Mouse (Mus musculus): ENCODE measurements around the gene Hsd17b3. TPM values are rescaled to one million over a fixed set of nuclear protein-coding genes. Genes with fewer than 3 reads are reported as not detected.

Hsd17b3 gene
- polyA plus RNA-seq (2015; fragmentation: Nextera tagmentation; extraction: Ambion mirVana) = not detected in 2 replicates

DNA sequence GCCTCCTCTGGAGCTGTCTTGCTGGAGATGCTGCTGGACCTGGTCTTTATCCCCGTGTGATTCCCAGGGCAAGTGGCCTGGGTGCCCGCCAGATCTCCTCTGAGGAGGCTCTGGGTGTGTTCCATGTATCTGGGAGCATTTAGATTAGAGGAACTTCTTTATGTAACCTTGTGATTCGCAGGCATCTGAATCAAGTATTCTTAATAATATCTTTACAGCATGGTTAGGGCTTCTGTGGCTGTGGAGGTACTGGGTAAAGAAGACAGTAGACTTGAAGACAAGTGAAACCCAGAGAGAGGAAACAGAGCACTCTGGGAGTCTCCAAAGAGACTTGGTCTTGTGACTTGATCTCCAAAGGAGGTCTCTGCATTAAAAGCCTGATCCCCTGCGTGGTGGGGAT lies at the start of gene Hsd17b3:
TSS of gene Hsd17b3 (minus strand) at position 101 of the 400 bp plus-strand sequence.
- Histone ChIP-seq H3K27ac (replicated peaks) (no peak within 1 kb of the TSS), H3K36me3 (no peaks in the 10 kb centered on the region)
- WGBS = 70% methylated on average over 4 of the region's 4 CpGs

DNA sequence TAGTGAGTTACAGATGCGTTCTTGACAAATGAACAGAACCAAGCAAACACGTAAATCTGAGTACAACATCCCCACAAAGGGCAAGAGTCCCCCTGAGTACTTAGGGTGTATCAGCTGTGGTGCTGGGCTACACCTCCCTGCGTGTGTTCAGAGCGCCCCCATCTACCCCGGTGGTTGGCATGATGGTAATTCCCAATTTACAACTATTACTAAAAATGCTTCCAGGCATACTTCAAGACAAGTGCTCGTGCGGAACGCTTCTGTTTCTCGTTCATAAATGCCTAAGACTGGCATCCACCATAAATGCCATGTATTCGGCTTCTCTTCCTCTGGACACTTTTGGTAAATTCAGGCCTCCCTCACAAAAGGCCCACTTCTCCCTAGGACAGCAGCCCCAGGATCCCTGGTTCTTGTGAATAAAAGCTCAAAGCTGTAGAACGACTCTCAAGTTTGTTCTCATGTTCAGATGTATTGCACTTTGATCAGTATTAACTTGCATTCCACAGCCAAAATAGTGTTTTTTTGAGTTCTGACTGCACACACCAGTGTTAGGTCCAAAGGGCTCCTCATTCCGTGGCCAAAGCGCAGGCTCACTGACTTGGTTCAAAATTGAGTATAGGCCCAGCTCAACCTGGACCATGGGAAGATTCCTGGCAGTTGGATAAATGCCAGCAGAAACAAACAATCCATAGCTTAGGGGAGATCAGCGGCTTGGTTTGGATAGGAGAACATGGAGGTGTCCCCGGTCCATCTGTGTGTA lies 40.8 kb upstream of the Hsd17b3 start:
- H3K27ac ChIP-seq (replicated peaks) = peak overlapping the region; percentile 56
- H3K36me3 ChIP-seq = peaks cover 21% of the 10 kb centered on the region
- H3K4me3 ChIP-seq = peak overlapping the region; percentile 77
- H3K4me1 ChIP-seq = peaks cover 6% of the 10 kb centered on the region; the same call in 1 of the 2 replicates
- ATAC-seq (ENCODE audit: extremely low read depth, insufficient number of reproducible peaks, low FRiP score, low TSS enrichment) = peak; percentile 73; the same call in 1 of the 2 replicates
- WGBS = 41% methylated on average over 15 of the region's 15 CpGs
- H3K4me2 ChIP-seq = peak overlapping the region; percentile 81
- no peaks in the 10 kb centered on the region for H3K9me3 ChIP-seq
- H3K27me3 ChIP-seq (replicated peaks) = no peaks in the 10 kb centered on the region
- H3K9ac ChIP-seq = peak overlapping the region; percentile 90

More for the DNA sequence above, at the start of gene Hsd17b3:
- no peak for ATAC-seq (ENCODE audit: extremely low read depth, insufficient number of reproducible peaks, low FRiP score, low TSS enrichment)
- Histone ChIP-seq H3K4me1 (peaks cover 7% of the 10 kb centered on the region), H3K27me3 (replicated peaks) (no peaks in the 10 kb centered on the region), H3K4me3 (no peak within 1 kb of the TSS), H3K9ac (no peak within 1 kb of the TSS), H3K9me3 (no peaks in the 10 kb centered on the region), H3K4me2 (no peak within 1 kb of the TSS)

GRCm38 (mm10) chr13:64128858-64129615 lies 40.0 kb upstream of the Hsd17b3 start, which contains the start of gene Slc35d2:
Gene Slc35d2 (minus strand): TSS chr13:64129368.
- H3K9me3 ChIP-seq = no peaks in the 10 kb centered on the region
- peak within 1 kb of the TSS; percentile 90 for H3K9ac ChIP-seq
- WGBS = 7% methylated on average over 44 of the region's 44 CpGs
- H3K36me3 ChIP-seq = peaks cover 13% of the 10 kb centered on the region
- H3K4me1 ChIP-seq = peaks cover 6% of the 10 kb centered on the region; the same call in 1 of the 2 replicates
- peak within 1 kb of the TSS; percentile 56 for H3K27ac ChIP-seq (replicated peaks)
- H3K4me3 ChIP-seq = peak within 1 kb of the TSS; percentile 77
- H3K27me3 ChIP-seq (replicated peaks) = no peaks in the 10 kb centered on the region
- peak; percentile 72 for ATAC-seq (ENCODE audit: extremely low read depth, insufficient number of reproducible peaks, low FRiP score, low TSS enrichment)
- peak within 1 kb of the TSS; percentile 81 for H3K4me2 ChIP-seq

DNA sequence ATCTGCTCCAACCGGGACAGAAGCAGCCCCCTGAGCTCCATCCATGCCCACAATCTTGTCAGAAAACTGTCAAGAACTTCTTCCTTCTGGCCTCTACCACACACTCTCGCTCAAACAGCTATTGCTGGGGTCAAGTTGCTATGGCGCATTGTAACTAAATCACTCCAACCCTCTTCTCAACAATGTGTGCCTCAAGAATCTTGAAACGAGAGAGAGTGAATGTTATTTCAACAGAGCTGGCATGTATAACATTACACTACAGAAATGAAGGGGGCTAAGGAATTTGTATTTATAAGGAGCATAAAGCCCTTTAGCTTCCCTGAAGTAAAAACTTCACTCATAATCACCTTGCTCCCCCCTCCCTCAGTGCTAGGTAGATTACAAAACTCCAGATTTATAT lies 37.3 kb upstream of the Hsd17b3 start:
- 65% methylated on average over 4 of the region's 4 CpGs for WGBS

GRCm38 (mm10) chr13:64124886-64125285 lies 35.9 kb upstream of the Hsd17b3 start:
- Histone ChIP-seq H3K27me3 (replicated peaks) (no peaks in the 10 kb centered on the region), H3K27ac (replicated peaks) (no peak overlapping the region), H3K4me2 (no peak overlapping the region), H3K36me3 (no peaks in the 10 kb centered on the region), H3K4me3 (no peak overlapping the region), H3K9me3 (0 out of 2 replicates have a peak, but pooled peaks cover 6% of the 10 kb centered on the region), H3K4me1 (peaks cover 6% of the 10 kb centered on the region; the same call in 1 of the 2 replicates), H3K9ac (no peak overlapping the region)
- no peak for ATAC-seq (ENCODE audit: extremely low read depth, insufficient number of reproducible peaks, low FRiP score, low TSS enrichment)
- WGBS = 92% methylated on average over 6 of the region's 6 CpGs

More for the DNA sequence above, 37.3 kb upstream of the Hsd17b3 start:
- H3K9me3 ChIP-seq = 0 out of 2 replicates have a peak, but pooled peaks cover 6% of the 10 kb centered on the region
- H3K36me3 ChIP-seq = no peaks in the 10 kb centered on the region; the same call in 1 of the 2 replicates
- peaks cover 6% of the 10 kb centered on the region; the same call in 1 of the 2 replicates for H3K4me1 ChIP-seq
- no peak overlapping the region for H3K9ac ChIP-seq
- H3K4me3 ChIP-seq = no peak overlapping the region
- H3K27ac ChIP-seq (replicated peaks) = no peak overlapping the region
- ATAC-seq (ENCODE audit: extremely low read depth, insufficient number of reproducible peaks, low FRiP score, low TSS enrichment) = no peak
- no peak overlapping the region for H3K4me2 ChIP-seq
- H3K27me3 ChIP-seq (replicated peaks) = no peaks in the 10 kb centered on the region

DNA sequence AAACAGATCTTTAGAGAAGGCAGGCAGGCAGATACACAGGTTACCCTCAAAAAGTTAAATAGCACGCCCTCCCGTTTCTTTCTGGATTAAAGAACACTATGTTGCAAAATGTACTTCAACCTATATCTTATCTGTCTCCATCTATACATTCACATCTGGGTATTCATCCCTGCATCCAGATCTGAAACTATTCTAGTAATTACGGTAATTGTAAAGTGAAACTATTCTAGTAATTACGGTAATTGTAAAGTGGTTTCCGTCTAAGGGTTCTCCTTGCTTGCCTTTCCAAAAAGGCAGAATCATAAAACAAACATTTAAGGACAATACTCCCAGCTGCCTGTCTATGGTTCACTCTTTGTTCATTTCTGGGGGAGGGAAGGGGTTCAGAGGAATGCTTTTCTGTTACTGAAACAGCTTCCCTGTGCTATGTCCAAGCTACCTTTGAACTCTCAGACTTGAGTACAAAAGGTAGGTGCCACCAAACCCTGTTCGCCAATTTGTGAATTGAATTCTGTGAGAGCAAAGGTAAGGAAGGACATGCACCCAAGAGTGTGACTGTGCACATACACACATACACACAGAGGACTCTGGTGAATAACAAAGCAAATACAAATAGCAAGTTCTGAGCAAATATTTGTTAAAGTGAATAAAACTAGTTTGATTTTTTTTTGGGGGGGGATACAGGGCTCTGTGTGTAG lies 34.6 kb upstream of the Hsd17b3 start:
- Histone ChIP-seq H3K4me1 (peaks cover 2% of the 10 kb centered on the region; the same call in 1 of the 2 replicates), H3K4me3 (no peak overlapping the region), H3K9me3 (0 out of 2 replicates have a peak, but pooled peaks cover 6% of the 10 kb centered on the region), H3K4me2 (no peak overlapping the region), H3K36me3 (0 out of 2 replicates have a peak, but pooled peaks cover under 1% of the 10 kb centered on the region), H3K27me3 (replicated peaks) (no peaks in the 10 kb centered on the region), H3K9ac (no peak overlapping the region), H3K27ac (replicated peaks) (no peak overlapping the region)
- 33% methylated on average over 6 of the region's 6 CpGs for WGBS
- ATAC-seq (ENCODE audit: extremely low read depth, insufficient number of reproducible peaks, low FRiP score, low TSS enrichment) = no peak

- Histone ChIP-seq H3K36me3 (peaks cover 12% of the 10 kb centered on the region; the same call in 1 of the 2 replicates), H3K27ac (replicated peaks) (no peak overlapping the region), H3K27me3 (replicated peaks) (no peaks in the 10 kb centered on the region), H3K4me2 (no peak overlapping the region), H3K9me3 (0 out of 2 replicates have a peak, but pooled peaks cover 6% of the 10 kb centered on the region), H3K9ac (no peak overlapping the region), H3K4me3 (no peak overlapping the region), H3K4me1 (no peaks in the 10 kb centered on the region)
- ATAC-seq (ENCODE audit: extremely low read depth, insufficient number of reproducible peaks, low FRiP score, low TSS enrichment) = no peak
- 73% methylated on average over 4 of the region's 4 CpGs for WGBS
Measured at GRCm38 (mm10) chr13:64120760-64121159, 31.7 kb upstream of the Hsd17b3 start.

- no peaks in the 10 kb centered on the region for H3K27me3 ChIP-seq (replicated peaks)
- H3K4me2 ChIP-seq = no peak overlapping the region
- H3K4me1 ChIP-seq = no peaks in the 10 kb centered on the region
- WGBS = 57% methylated on average over 2 of the region's 2 CpGs
- H3K27ac ChIP-seq (replicated peaks) = no peak overlapping the region
- H3K9ac ChIP-seq = no peak overlapping the region
- no peak overlapping the region for H3K4me3 ChIP-seq
- H3K9me3 ChIP-seq = no peaks in the 10 kb centered on the region
- H3K36me3 ChIP-seq = peaks cover 17% of the 10 kb centered on the region; the same call in 1 of the 2 replicates
- ATAC-seq (ENCODE audit: extremely low read depth, insufficient number of reproducible peaks, low FRiP score, low TSS enrichment) = no peak
Measured at GRCm38 (mm10) chr13:64117442-64117841, 28.4 kb upstream of the Hsd17b3 start.

- no peak overlapping the region for H3K9ac ChIP-seq
- no peaks in the 10 kb centered on the region for H3K27me3 ChIP-seq (replicated peaks)
- H3K4me3 ChIP-seq = no peak overlapping the region
- H3K4me1 ChIP-seq = peaks cover 13% of the 10 kb centered on the region
- no peaks in the 10 kb centered on the region for H3K9me3 ChIP-seq
- H3K27ac ChIP-seq (replicated peaks) = no peak overlapping the region
- WGBS = 87% methylated on average over 1 of the region's 1 CpGs
- no peak for ATAC-seq (ENCODE audit: extremely low read depth, insufficient number of reproducible peaks, low FRiP score, low TSS enrichment)
- no peak overlapping the region for H3K4me2 ChIP-seq
- peaks cover 5% of the 10 kb centered on the region; the same call in 1 of the 2 replicates for H3K36me3 ChIP-seq
Measured at GRCm38 (mm10) chr13:64110421-64110820, 21.4 kb upstream of the Hsd17b3 start.

DNA sequence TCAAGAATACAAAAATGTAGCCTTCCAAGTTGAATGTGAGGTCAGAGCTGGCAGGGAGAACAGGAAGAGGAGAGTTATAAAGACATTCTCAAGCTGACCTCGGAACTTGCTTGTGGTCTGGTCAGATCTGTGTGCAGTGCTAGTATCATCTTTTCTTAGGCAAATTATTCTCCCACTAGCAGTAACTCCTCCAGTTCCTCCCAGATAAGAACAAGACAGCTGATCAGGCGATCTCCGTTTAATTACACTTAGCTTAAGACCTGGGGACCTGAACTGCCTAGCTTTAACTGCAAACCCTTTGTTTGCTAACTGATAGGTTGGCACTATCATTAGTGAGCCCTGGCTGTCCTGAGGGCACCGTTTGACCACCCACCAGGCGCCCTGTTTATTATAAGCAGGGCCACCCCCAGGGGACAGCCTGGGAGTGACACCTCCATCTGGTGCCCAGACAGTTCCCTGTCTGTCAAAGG lies 19.4 kb upstream of the Hsd17b3 start:
- ATAC-seq (ENCODE audit: extremely low read depth, insufficient number of reproducible peaks, low FRiP score, low TSS enrichment) = no peak
- no peaks in the 10 kb centered on the region for H3K9me3 ChIP-seq
- H3K4me3 ChIP-seq = no peak overlapping the region
- peaks cover 13% of the 10 kb centered on the region for H3K4me1 ChIP-seq
- no peak overlapping the region for H3K4me2 ChIP-seq
- H3K27ac ChIP-seq (replicated peaks) = no peak overlapping the region
- 27% methylated on average over 5 of the region's 5 CpGs for WGBS
- H3K36me3 ChIP-seq = peaks cover 12% of the 10 kb centered on the region
- no peak overlapping the region for H3K9ac ChIP-seq
- H3K27me3 ChIP-seq (replicated peaks) = no peaks in the 10 kb centered on the region
